Mouse (Mus musculus) forebrain, embryonic 10.5 days (tissue): ENCODE measurements at regions not wholly inside any gene's neighbourhood (a gene's known extent, or its start where the extent isn't known, plus 50 kb on each side); places are given as distances from the start of the nearest gene placed in this dataset.
A peak's percentile ranks its signal among the peaks of the same experiment; 100 is the strongest.

ENCODE experiments used
- DNase-seq: peaks from one replicate; pipeline ENCODE4 v3.0.0-alpha.2; 2017; ENCODE audit warnings: low spot score; ENCODE audit errors: extremely low spot score
- H3K27ac ChIP-seq: fragments of 300-500 bp; sonication (generic); 2 replicates; pipeline ENCODE4 v1.5.1; 2016; ENCODE audit warnings: mild to moderate bottlenecking
- H3K27me3 ChIP-seq: fragments of 300-500 bp; sonication (generic); 2 replicates; pipeline ENCODE4 v1.6.1; 2016; ENCODE audit warnings: mild to moderate bottlenecking; ENCODE audit not compliant: poor library complexity, severe bottlenecking
- H3K36me3 ChIP-seq: fragments of 300-500 bp; sonication (generic); replicated peaks from 2 replicates; pipeline ENCODE4 v1.6.1; 2016; ENCODE audit warnings: mild to moderate bottlenecking, moderate library complexity
- H3K4me1 ChIP-seq: fragments of 300-500 bp; sonication (generic); 2 replicates; pipeline ENCODE4 v1.6.1; 2016
- H3K4me3 ChIP-seq: fragments of 300-500 bp; sonication (generic); 2 replicates; pipeline ENCODE4 v1.5.1; 2016; ENCODE audit warnings: mild to moderate bottlenecking, moderate library complexity
- H3K9me3 ChIP-seq: fragments of 300-500 bp; sonication (generic); 2 replicates; pipeline ENCODE4 v1.6.1; 2016; ENCODE audit warnings: mild to moderate bottlenecking, moderate library complexity
- WGBS: fragments of 180-500 bp; shearing (Covaris S2); methylation state at CpG from one replicate; pipeline ENCODE4 v1.1.7; 2016; 5-methylcytosine and 5-hydroxymethylcytosine counted together

DNA sequence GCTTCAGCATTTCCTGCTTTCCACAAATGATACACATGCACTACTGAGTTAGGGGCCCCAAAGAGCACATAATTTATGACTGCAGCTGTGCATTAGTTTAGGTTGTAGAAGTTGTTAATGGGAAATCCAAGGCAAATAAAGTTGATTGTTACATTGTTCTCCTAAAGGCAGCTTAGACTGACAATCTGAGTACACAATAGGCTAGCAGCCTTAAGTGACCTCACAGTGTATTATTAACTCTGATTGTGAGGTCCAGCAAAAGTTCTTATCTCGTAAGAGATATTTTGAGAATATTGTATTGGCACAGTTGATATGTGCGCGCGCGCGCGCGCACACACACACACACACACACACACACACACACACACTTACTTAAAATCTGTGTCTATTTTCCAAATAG, 70.5 kb upstream of the Yae1d1 start:
- Histone ChIP-seq H3K27me3 (no peaks in the 10 kb centered on the region), H3K4me1 (peaks cover 4% of the 10 kb centered on the region; the same call in 1 of the 2 replicates), H3K36me3 (no peaks in the 10 kb centered on the region), H3K4me3 (no peak overlapping the region), H3K9me3 (no peaks in the 10 kb centered on the region), H3K27ac (no peak overlapping the region)
- no peak for DNase-seq
- 96% methylated on average over 8 of the region's 8 CpGs for WGBS

- no peaks in the 10 kb centered on the region for H3K27me3 ChIP-seq
- H3K4me1 ChIP-seq: peaks cover 4% of the 10 kb centered on the region; the same call in 1 of the 2 replicates
- H3K4me3 ChIP-seq: no peak overlapping the region
- no peaks in the 10 kb centered on the region for H3K36me3 ChIP-seq
- H3K27ac ChIP-seq: no peak overlapping the region
- WGBS: 85% methylated on average over 2 of the region's 2 CpGs
- no peaks in the 10 kb centered on the region for H3K9me3 ChIP-seq
- no peak for DNase-seq
These were observed 67.1 kb upstream of the Yae1d1 start for GRCm38 (mm10) chr13:18060265-18060664.

DNA sequence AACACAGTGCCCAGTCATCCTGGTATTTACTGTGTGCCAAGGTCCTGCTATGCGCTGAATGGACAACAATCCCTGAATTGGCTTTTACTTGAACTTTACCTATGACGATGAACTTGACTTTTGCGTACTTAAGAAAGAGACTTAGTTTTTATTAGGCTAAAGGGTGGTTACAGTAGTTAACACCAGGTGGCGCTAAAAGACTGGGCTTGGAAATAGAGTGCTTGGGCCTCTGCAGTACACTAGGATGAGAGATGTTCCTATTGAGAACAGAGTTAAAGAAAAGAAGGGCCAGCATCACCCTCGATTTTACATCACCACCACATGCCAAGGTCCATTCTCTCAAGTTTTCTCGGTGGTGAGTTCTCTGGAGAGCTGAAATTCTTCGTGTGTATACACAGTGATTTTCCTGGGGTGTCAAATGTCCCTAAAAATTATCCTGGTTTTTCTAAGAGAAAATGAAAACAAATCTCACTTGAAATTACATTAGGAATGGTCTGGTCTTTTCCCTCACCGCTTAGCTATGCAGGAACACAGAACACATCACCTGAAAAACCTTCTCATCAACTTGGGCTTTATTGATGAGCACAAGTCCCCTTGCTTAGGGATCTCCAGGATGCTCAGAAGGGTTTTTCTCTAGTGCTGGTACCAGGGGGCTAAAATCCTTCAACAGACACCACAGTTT, 64.2 kb upstream of the Yae1d1 start:
- H3K36me3 ChIP-seq: no peaks in the 10 kb centered on the region
- H3K4me1 ChIP-seq: peaks cover 4% of the 10 kb centered on the region; the same call in 1 of the 2 replicates
- DNase-seq: peak; percentile 46
- H3K27ac ChIP-seq: no peak overlapping the region
- no peak overlapping the region for H3K4me3 ChIP-seq
- 38% methylated on average over 8 of the region's 8 CpGs for WGBS
- H3K27me3 ChIP-seq: no peaks in the 10 kb centered on the region
- peaks cover 6% of the 10 kb centered on the region for H3K9me3 ChIP-seq

- no peaks in the 10 kb centered on the region for H3K36me3 ChIP-seq
These were observed 63.7 kb upstream of the Yae1d1 start for GRCm38 (mm10) chr13:18056816-18057215.

GRCm38 (mm10) chr13:18043154-18043553, 50.0 kb upstream of the Yae1d1 start:
- WGBS: 90% methylated on average over 6 of the region's 6 CpGs
- no peaks in the 10 kb centered on the region for H3K27me3 ChIP-seq

More at GRCm38 (mm10) chr13:18056816-18057215, 63.7 kb upstream of the Yae1d1 start:
- Histone ChIP-seq H3K9me3 (peaks cover 11% of the 10 kb centered on the region), H3K4me3 (no peak overlapping the region), H3K27me3 (no peaks in the 10 kb centered on the region), H3K27ac (no peak overlapping the region), H3K4me1 (peaks cover 4% of the 10 kb centered on the region; the same call in 1 of the 2 replicates)
- no peak for DNase-seq
- 72% methylated on average over 3 of the region's 3 CpGs for WGBS

More at GRCm38 (mm10) chr13:18043154-18043553, 50.0 kb upstream of the Yae1d1 start:
- H3K4me3 ChIP-seq: no peak overlapping the region
- no peaks in the 10 kb centered on the region; the same call in none of the 2 replicates for H3K9me3 ChIP-seq
- no peaks in the 10 kb centered on the region for H3K4me1 ChIP-seq
- H3K27ac ChIP-seq: no peak overlapping the region
- DNase-seq: no peak
- no peaks in the 10 kb centered on the region for H3K36me3 ChIP-seq
